Mouse (Mus musculus) spleen, postnatal 10 days (tissue): ENCODE data around the gene Slc34a3.
"Not testable (repeated sequence)": the region's sequence is repeated elsewhere in the genome, so short reads cannot be mapped to it uniquely, and the experiment has no call there.

Experiments used
- DNase-seq, 2 experiments: peaks; one replicate each; pipeline ENCODE4 v3.0.0; 2021 to 2022; ENCODE audit warnings: low spot score in 2 of 2

Gene Slc34a3

DNA sequence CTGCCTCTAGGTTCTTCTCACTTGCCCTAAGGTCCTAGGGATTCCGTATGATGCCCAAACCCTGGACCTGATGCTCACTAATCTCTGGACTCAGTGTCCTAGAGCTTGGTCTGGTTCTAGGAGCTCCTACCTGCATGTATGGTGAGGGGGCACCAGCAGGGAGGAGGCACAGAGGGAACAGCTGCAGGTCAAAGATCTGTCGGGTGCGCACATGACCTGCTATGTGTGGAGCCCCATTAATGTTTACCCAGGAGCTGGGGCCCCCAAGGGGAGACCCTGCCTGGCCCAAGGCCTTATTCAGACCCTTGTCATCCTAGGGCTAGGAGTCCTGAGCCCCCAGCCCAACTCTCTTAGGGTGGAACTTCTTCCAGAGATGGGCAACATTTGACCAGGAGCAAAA lies at the start of gene Slc34a3:
TSS of gene Slc34a3 (minus strand) at position 315 of the 400 bp plus-strand sequence.
- DNase-seq, result no peak

DNA sequence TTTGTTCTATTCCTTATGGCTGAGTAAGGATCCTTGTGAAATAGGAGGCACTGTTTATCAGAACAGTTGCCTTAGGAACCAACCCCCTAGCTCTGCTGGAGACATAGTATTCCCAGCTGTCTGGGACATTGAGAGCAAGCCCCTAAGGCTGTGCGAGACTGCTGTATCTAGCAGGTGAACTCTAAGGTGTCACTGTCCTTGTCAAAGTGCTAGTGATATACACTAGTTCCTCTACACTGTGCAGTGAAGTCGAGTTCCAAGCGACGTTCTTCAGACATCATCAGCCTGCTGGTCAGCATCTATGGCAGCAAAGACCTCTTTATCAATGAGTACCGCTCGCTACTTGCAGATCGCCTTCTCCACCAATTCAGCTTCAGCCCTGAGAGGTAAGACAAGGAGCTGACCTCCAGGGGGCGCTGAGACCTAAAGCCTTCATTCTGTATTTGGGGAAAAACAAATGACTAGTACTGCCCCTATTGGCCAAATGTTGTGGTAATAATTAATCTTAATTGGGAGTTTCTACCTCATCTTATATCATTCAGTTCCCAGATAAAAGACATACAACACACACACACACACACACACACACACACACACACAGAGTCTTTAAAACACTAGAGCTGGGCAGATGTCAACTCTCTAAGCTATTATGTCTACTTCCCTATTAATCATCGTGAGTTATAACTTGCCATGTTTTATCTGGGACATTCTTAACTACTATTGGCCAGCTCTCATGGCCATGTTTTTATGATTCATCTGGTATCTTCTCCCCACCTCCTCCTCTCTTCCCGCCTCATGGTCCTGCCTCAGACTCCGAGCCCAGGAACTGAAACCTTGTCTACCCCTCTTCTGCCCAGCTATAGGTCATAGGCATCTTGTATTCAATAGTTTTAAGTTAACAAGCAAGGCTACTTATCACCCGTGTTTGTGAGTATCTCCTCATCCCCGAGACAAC lies 45.0 kb upstream of the Slc34a3 start:
- DNase-seq, result peak; percentile 68 to 91

DNA sequence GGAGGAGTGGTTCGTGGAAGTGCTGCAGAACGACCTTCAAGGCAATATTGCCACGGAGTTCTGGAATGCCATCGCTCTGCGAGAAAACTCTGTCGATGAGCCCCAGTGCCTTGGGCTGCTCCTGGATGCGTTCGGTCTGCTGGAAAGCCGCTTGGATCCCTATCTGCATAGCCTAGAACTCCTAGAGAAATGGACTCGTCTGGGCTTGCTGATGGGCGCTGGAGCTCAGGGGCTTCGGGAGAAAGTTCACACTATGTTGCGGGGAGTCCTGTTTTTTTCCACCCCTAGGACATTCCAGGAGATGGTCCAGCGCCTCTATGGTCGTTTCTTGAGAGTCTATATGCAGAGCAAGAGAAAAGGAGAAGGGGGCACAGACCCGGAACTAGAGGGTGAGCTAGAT lies 38.8 kb upstream of the Slc34a3 start:
- no peak for DNase-seq

DNA sequence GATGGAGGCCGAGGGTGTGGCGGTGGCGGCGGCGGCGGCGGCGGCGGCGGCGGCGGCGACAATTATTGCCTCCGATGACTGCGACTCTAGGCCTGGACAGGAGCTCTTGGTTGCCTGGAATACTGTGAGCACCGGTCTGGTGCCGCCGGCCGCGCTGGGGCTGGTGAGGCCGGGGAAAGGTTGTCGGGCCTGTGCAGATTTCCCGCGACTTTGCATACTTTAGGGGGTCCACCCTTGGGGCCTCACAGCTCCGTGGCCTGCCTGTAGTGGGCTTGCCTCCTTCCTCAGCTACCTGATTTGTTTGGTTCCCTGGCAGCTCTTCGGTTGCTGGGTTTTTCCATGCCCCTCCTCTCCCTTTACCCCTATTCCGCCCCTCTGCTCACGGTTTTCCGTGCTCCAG lies 38.4 kb upstream of the Slc34a3 start:
- DNase-seq, result no peak

DNA sequence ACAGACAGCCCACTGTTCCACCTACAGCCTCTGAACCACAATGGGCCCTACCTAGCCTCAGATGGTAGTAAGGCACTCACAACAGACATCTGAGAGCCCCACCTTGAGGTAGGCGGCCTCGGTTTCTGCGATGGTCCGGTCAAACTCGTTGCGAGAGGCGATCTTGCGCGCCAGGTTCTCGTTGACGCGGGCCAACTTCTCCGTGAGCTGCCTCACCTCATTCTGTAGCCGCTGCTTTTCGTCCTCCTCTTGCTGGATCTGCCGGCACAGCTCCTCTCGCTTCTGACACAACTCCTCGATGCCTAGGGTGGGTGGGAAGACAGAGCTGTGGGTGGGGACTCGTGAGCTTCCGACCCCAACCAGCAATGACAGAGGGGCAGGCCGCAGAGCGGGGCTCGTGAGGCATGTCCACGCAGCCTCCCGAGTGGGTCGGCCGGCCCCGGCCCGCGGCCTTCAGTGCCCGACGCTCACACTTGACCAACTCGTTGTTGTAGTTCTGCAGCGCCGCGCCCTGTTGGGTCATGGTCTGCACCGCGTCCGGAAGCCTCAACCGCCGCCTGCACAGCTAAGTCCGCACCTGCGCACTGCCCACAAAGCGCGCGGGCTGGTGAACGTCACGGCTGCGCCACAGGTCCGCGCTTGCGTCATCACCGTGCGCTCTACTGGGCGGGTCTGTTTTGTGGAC lies 37.8 kb upstream of the Slc34a3 start, which contains the start of the genes Ssna1 and Anapc2:
TSS of gene Ssna1 (minus strand) at position 612 of the 685 bp plus-strand sequence.
TSS of gene Anapc2 (plus strand) at position 652 of the 685 bp plus-strand sequence.
- peak; percentile 98 to 99 for DNase-seq

DNA sequence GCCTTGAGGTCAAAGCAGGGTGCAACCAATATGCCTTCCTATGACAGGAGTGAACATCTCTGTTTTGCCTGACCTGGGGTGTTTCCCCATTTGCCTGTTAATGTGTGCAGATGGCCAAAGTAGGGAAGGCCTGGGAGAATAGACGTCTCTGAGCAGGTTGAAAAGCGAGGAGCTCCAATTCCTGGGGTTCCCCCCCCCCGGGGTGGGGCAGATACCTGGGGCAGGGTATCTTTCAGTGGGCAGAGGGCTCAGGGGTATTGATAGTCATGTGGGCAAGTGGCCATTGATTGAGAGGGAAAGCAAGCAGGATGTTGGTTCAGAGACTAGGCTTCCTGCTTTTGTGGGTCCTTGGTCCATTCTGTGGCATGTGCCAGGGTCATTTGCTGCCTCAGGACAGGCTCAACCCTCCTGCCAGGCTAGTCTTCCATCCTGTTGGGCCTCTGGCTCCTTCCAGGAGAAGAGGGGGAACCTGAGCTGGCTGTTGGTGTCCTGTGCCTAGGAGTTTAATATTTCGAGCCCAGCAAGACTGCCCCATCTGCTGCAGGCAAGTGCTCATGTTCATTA lies 33.7 kb upstream of the Slc34a3 start:
- no peak for DNase-seq

DNA sequence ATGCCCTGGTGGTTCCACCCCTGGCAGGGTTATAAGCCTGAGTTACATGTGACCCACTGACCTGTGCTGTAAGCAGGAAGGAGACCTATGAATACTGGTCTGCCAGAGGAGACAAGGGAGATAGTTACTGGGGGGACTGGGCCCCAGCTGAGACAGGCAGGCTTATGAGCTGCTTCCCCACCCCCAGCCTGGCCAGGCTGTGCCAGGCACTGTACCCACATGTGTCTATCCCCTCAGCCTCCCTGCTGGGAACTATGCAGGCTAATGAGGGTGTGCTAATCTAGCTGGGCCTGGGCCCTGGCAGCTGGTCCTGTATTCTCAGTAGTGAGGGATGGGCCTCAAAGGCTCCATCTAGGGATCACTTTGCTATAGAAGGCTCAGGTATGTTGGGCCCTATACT lies 33.1 kb upstream of the Slc34a3 start:
- no peak for DNase-seq

DNA sequence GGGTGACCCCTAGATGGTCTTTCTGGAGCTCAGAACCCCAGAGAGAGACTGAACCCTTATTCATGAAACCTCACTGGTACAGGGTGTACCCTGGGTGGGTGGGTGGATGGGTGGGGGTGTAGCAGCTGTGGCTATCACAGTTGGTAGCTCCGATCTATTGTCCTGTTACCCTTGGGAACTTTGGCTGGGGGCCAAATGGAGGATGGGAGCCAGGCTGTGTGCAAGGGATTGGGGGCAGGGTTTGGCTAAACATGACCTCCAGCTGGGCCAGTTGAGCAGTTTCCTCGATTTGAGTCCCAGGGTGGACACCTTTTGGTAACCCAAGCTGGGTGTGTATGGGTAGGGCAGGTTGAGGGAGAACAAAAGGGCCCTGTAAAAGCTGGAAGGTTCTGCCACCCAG lies 32.6 kb upstream of the Slc34a3 start:
- DNase-seq, result no peak

DNA sequence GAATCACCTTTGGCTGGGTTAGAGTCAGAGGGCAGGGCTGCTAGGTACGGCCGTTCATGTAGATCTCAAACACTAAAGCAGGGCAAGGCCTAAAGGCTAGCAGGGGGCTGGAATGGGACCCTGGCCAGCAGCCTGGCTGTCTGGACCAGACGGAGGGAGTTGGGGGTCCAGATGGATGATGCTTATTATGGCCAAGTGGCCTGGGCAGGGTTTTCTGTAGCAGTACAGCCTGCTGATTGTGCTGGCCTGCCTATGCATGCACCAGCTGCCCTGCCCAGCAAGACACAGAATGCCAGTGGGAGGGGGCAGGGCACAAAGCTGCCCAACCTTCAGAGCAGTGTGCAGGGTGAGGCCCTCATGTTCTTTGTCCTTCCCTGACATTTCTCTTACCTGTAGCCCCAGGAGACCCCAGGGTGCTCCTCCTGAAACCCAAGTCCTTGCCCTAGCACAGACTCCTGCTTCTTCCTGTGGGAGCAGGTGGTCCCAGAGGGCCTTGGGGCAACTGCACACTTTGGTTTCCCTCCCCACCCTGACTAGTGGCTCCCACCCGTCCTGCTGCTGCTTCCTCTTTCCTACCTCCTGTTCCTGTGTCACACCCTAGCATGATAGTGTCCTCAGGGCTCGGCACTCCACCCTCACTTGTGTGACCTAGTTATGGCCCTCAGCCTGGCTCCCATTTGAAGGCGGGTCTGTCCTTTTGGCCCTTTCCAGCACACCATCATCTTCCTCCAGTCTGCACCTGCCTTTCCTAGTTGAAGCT lies 31.9 kb upstream of the Slc34a3 start:
- DNase-seq, result peak in 1 of 2 experiments; percentile 35

DNA sequence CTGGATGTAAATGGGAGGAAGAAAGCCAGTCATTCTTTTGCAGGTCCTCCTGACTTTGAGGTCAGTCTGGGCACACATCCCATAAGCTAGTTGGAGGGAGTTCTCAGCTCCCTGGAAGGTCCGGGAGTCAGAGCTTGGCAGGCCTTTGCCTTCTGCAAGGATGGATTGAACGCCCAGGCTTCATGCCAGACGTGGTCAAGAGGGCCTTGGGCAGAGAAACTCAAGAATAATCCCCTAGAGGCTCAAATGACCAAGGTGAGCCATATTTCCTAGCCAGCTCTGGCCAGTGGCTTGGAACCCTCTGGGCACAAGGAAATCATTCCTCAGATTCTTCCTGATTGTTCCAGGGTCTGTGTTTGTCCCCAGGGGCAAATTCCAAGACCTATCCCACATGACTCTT lies 30.7 kb upstream of the Slc34a3 start:
- DNase-seq, result no peak

DNA sequence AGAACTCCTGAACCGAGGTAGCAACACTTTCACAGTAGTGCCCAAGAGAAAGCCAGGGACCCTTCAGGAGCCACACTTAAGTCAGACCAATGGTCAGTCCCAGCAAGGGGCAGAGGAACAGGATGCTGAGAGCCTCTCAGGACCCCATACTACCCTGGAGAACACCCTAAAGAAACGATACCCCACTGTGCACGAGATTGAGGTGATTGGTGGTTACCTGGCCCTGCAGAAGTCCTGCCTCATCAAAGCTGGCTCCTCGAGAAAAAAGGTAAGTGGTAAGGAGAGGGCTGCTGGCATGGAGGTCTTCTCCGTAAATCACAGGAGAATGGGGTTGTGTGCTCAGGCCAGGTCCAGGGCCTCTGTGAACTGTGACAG lies 30.1 kb upstream of the Slc34a3 start:
- DNase-seq, result no peak

DNA sequence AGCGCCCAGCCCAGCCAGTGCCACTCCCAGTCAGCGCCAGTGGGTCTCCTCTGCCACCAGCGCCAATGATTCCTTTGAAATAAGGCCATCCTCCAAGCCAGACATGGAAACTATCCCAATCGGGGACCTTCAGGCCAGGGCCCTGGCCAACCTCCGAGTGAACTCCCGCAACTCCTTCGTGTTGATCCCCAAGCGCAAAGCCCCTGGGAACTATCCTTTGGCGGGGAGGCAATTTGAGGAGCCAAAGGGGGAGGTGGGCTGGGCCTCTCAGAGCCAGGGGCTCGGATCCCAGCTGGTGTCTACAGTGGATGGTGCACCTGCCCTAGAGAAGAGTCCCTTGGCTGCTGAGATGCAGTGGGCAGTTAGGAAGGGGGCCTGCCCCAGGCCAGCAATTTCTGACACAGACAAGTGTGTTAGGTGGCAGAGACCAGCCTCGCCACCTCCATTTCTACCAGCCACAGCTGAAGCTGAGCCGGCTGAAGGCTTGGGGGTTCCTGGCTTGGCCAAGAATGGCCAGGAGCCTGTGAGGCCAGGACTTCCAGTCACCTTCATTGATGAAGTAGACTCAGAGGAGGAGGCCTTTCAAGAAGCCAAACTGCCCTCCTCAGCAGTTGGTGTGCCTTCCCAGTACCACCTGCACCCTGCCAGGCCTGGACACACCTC lies 29.6 kb upstream of the Slc34a3 start:
- no peak for DNase-seq

DNA sequence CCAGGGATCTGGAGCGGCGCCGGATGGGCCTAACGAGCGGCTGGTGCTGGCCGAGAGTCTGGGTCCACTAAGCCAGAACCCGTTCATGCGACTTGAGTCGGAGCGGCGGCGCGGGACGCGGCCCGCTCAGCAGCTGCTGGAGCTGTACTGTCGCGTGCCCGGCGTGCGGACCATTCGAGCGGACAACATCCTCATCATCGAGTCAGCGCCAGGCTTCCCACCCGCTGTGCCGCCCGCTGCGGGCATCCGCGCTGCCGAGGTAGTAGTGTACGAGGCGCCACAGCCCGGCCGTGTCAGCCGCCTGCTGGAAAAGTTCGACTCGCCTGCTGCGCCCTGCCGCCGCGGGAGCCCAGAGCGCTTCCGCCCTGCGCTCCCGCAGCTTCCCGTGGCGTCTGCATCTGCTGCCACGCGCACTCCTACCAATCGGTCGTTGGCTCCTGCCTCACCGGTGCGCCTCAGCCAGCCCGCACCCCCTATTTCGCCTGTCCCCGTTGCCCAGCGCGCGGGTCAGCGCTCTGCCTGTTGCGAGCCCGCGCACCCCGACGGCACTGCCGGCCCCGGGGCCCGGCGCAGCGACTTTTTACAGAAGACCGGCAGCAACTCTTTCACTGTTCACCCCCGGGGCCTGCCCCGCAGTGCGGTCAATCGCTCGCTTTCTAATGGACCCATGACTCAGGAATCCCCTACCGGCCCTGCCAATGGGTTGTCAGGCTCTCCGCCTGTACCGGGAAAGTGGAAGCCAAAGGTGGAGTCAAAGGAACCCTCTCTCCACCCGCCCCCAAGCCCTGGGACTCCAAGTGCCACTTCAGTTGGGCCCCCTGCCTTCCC lies 28.8 kb upstream of the Slc34a3 start:
- peak; percentile 56 to 65 for DNase-seq

DNA sequence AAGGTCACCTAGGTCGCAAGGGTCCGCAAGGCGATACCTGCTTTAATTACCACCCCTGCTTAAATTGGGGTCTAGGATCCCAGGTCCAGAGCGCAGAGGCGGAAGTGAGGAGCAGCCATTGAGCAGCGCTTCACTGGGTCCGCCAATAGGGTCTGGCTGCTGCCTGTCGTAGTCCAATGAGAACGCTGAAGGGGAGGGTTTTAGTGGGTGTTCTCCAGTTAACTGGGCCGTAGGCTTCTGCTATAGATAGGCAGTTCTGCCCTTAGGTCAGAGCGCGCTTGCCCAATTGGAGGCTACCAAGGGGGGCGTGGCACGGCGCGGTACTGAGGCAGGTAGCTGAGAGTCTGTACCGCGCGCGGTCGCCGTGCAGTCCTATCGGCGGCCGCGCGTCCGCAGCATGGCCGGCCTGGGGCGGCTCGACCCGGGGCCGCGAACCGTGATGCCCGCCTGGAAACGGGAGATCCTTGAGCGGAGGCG lies 28.2 kb upstream of the Slc34a3 start, which contains the start of gene Tprn:
TSS of gene Tprn (plus strand) at position 328 of the 477 bp plus-strand sequence.
- DNase-seq, result peak; percentile 90 to 97

DNA sequence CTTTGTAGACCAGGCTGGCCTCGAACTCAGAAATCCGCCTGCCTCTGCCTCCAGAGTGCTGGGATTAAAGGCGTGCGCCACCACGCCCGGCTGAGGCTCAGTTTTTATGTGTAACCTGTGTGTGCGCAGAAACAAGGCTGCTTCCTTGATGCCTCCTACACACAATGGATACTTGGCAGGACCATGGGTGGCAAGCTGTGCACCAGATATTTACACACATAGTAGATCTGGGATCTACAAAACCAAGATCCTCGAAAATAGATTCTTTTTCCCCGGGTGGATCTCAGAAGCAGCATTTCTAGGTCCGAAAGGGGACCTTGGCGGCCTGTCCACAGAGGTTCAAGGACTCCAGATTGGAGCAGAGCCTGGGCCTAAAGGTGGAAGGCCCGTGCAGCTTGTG lies 27.7 kb upstream of the Slc34a3 start:
- no peak for DNase-seq

DNA sequence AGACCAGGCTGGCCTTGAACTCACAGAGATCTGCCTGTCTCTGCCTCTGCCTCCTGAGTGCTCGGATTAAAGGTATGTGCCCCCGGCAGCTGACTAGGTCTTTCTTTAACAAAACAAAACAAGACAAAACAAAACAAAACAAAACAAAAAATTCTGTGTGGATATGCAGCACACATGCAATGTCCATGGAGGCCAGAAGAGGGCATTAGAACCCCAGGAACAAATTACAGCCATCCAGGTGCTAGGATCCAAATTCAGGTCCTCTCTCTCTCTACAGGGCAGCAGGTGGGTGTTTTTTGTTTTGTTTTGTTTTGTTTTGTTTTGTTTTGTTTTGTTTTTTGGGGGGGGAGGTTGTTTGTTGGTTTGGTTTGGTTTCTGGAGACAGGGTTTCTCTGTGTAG lies 24.7 kb upstream of the Slc34a3 start:
- peak in 1 of 2 experiments; percentile 40 for DNase-seq

DNA sequence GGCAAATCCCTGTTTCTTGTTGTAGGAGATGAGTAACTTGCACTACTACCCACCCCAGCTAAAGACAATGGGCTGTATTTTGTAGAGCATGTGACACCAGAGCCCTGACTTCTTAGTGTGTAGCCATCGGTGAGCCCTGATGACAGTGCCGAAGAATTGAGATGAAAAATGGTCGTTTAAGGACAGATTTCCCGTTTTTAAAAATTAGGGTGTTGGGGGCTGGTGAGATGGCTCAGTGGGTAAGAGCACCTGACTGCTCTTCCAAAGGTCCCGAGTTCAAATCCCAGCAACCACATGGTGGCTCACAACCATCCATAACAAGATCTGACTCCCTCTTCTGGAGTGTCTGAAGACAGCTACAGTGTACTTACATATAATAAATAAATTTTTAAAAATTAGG lies 23.1 kb upstream of the Slc34a3 start:
- DNase-seq, result not testable (repeated sequence)

DNA sequence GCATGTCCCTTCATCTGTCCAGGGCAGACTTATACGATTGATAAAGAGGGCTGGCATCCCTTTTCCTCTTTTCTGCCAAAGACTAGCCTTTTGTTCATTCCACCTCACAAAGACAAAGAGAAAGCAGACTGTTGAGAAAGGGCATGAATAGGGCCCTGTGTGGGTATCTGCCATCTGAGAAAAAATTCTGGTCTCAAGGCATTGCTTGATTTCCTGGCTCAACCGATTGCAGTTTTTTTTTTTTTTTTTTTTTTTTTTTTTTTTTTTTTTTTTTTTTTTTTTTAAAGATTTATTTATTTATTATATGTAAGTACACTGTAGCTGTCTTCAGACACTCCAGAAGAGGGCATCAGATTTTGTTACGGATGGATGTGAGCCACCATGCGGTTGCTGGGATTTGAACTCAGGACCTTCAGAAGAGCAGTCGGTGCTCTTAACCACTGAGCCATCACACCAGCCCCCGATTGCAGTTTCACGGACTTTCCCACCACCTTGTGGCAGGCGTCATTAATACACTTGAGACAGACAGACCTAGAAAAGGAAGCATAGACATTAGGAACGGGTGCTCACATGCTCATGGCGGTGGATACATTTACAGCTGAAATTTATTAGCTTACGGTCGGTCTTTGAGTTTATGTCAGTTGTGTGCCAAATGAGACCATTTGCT lies 22.4 kb upstream of the Slc34a3 start:
- DNase-seq, result peak; percentile 41 to 82

DNA sequence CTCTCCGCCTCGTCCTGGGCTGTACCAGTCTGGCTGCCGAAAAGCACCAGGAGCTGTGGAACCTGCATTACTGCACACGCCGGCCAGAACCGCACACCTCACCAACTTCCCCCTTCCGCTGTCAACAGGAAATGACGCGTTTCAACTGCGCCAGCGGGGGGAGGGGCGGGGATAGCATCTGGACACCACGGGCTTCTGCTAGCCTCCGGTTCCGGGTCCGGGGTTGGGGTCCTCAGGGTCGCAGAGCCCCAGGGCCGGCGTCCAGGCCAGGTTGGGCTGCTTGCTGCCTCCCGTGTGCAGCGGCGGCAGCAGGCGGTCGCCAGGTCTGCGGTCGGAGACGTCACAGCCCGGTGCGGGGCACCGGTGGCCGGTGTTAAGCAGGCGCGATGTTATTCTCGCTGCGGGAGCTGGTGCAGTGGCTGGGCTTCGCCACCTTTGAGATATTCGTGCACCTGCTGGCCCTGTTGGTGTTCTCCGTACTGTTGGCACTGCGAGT lies 21.2 kb upstream of the Slc34a3 start, which contains the start of gene Tmem203:
TSS of gene Tmem203 (plus strand) at position 156 of the 496 bp plus-strand sequence.
- peak; percentile 87 to 93 for DNase-seq
